Mouse (Mus musculus) myocyte (in vitro differentiated cells): ENCODE results near the gene Rangrf.

Experiments used
- CEBPB ChIP-seq: IDR thresholded peaks from 2 replicates; pipeline ENCODE4 v1.6.1; 2011; ENCODE audit warnings: mild to moderate bottlenecking, moderate library complexity; ENCODE audit not compliant: poor library complexity, insufficient read depth, severe bottlenecking
- E2F4 ChIP-seq: IDR thresholded peaks from one replicate; pipeline ENCODE4 v1.6.1; 2011; ENCODE audit warnings: mild to moderate bottlenecking, control low read depth, moderate library complexity; ENCODE audit not compliant: insufficient read depth
- MAX ChIP-seq: IDR thresholded peaks from one replicate; pipeline ENCODE4 v1.6.1; 2011; ENCODE audit warnings: low read depth, mild to moderate bottlenecking, control low read depth
- MYOD1 ChIP-seq, 3 experiments: IDR thresholded peaks; one replicate each; pipeline ENCODE4 v1.6.1; 2011; ENCODE audit warnings: control low read depth in 2 of 3, low read depth in 2 of 3, mild to moderate bottlenecking in 2 of 3, moderate library complexity in 1 of 3; ENCODE audit not compliant: insufficient read length in 2 of 3, control insufficient read depth in 1 of 3
- MYOG ChIP-seq, 3 experiments: IDR thresholded peaks; one replicate each; pipeline ENCODE4 v1.6.1; 2011; ENCODE audit warnings: control low read depth in 2 of 3, low read depth in 2 of 3, mild to moderate bottlenecking in 2 of 3; ENCODE audit not compliant: insufficient read length in 2 of 3, control insufficient read depth in 1 of 3, insufficient read depth in 1 of 3
- POLR2A ChIP-seq: IDR thresholded peaks from one replicate; pipeline ENCODE4 v1.6.1; 2011; ENCODE audit warnings: low read depth, mild to moderate bottlenecking, control low read depth, moderate library complexity; ENCODE audit not compliant: insufficient read length
- POLR2AphosphoS2 ChIP-seq: IDR thresholded peaks from one replicate; pipeline ENCODE4 v1.6.1; 2011; ENCODE audit warnings: low read depth, control low read depth; ENCODE audit not compliant: insufficient read length
- REST ChIP-seq: IDR thresholded peaks from one replicate; pipeline ENCODE4 v1.6.1; 2011; ENCODE audit warnings: mild to moderate bottlenecking, control low read depth, moderate library complexity; ENCODE audit not compliant: insufficient read depth, insufficient read length
- SRF ChIP-seq: IDR thresholded peaks from one replicate; pipeline ENCODE4 v1.6.1; 2011; ENCODE audit warnings: low read depth; ENCODE audit not compliant: control insufficient read depth, insufficient read length
- TCF12 ChIP-seq: IDR thresholded peaks from one replicate; pipeline ENCODE4 v1.6.1; 2011; ENCODE audit warnings: mild to moderate bottlenecking, control low read depth; ENCODE audit not compliant: poor library complexity, insufficient read depth, severe bottlenecking
- USF1 ChIP-seq: IDR thresholded peaks from one replicate; pipeline ENCODE4 v1.6.1; 2011; ENCODE audit warnings: low read depth, mild to moderate bottlenecking, control low read depth, moderate library complexity

- TF ChIP-seq POLR2A = no peak
- no peak for TF ChIP-seq MYOG (IDR thresholded peaks at IDR 0.05; ENCODE audit: control insufficient read depth in 1 of 3, insufficient read depth in 1 of 3, insufficient read length in 2 of 3, low read depth in 2 of 3)
- TF ChIP-seq TCF12 = no peak
- TF ChIP-seq MAX = no peak
- no peak for TF ChIP-seq SRF
- TF ChIP-seq CEBPB = no peak
- TF ChIP-seq E2F4 = no peak
- no peak for TF ChIP-seq USF1
- no peak for TF ChIP-seq POLR2AphosphoS2
- TF ChIP-seq REST = no peak
- TF ChIP-seq MYOD1 (IDR thresholded peaks at IDR 0.05; ENCODE audit: control insufficient read depth in 1 of 3, insufficient read length in 2 of 3, low read depth in 2 of 3) = no peak
These were observed 9.9 kb downstream of the Rangrf start for GRCm38 (mm10) chr11:68965050-68965449.
